ENCODE assay signal across 28 mouse cellular contexts in the genomic region with DNA sequence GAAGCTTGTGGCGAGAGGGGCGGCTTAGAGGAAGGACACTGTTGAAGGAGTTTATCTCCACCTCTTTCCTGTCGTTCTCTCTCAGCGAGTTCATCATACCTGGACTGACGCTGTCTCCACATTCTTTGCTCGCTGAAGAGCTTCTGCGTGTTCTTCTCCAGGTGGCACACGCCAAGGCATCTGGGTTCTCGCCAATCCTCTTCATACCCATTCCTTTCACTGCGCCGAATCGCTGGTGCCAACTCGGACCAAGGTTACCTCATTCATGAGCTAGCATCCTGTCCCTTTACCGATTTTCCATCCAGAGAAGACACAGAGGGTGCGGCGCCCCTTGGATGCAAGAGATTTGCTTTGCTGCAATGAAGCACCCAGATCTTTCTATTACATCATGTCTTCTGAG. TPM values are rescaled to one million over a fixed set of nuclear protein-coding genes. Genes with fewer than 3 reads are reported as not detected.
A peak's percentile ranks its signal among the peaks of the same experiment; 100 is the strongest.
DNase-seq lines count a peak whose midpoint lies in the region; ATAC-seq and TF ChIP-seq lines count a peak whose summit lies in the region.
"Had no signal": no experiment of that assay in that cellular context is flagged by ENCODE, and none has a peak within 500 bp of the region (broad histone marks: within the 10 kb centered on the region; RNA-seq: fewer than 3 reads in every experiment).

No protein-coding gene starts in this region.

- no peaks in the 10 kb centered on the region for H3K9me3 ChIP-seq in heart, embryonic 10.5 days
- H3K9me3 ChIP-seq in hindbrain, postnatal 0 days (ENCODE audit: low read length) = no peaks in the 10 kb centered on the region
- H3K9me3 ChIP-seq: embryonic facial prominence, embryonic 15.5 days; G1E; heart, embryonic 13.5 days; hindbrain, embryonic 12.5 days; limb, embryonic 13.5 days; liver, embryonic 12.5 days; stomach, embryonic 15.5 days had no signal

- WGBS in heart, embryonic 10.5 days = 75% methylated on average over 16 of the region's 16 CpGs
- WGBS in hindbrain, postnatal 0 days = 85% methylated on average over 16 of the region's 16 CpGs

- H3K4me2 ChIP-seq in hindbrain, postnatal 0 days (ENCODE audit: low read depth, low read length) = no peak overlapping the region
- H3K4me2 ChIP-seq: embryonic facial prominence, embryonic 15.5 days; heart, embryonic 13.5 days; hindbrain, embryonic 12.5 days; limb, embryonic 13.5 days; liver, embryonic 12.5 days; midbrain, embryonic 11.5 days; stomach, embryonic 15.5 days had no signal

- H3K4me3 ChIP-seq in heart, embryonic 10.5 days = no peak overlapping the region
- no peak overlapping the region for H3K4me3 ChIP-seq in hindbrain, postnatal 0 days (ENCODE audit: low read length)
- H3K4me3 ChIP-seq: embryonic facial prominence, embryonic 15.5 days; heart, embryonic 13.5 days; hindbrain, embryonic 12.5 days; limb, embryonic 13.5 days; liver, embryonic 12.5 days; stomach, embryonic 15.5 days had no signal

- H3K4me1 ChIP-seq in heart, embryonic 10.5 days = no peaks in the 10 kb centered on the region
- no peaks in the 10 kb centered on the region for H3K4me1 ChIP-seq in hindbrain, postnatal 0 days (ENCODE audit: insufficient read depth, low read length)
- H3K4me1 ChIP-seq: embryonic facial prominence, embryonic 15.5 days; heart, embryonic 13.5 days; hindbrain, embryonic 12.5 days; limb, embryonic 13.5 days; liver, embryonic 12.5 days; stomach, embryonic 15.5 days had no signal

- H3K36me3 ChIP-seq in heart, embryonic 10.5 days = no peaks in the 10 kb centered on the region
- H3K36me3 ChIP-seq in hindbrain, postnatal 0 days (ENCODE audit: insufficient read depth, low read length) = no peaks in the 10 kb centered on the region
- H3K36me3 ChIP-seq: embryonic facial prominence, embryonic 15.5 days; G1E; heart, embryonic 13.5 days; hindbrain, embryonic 12.5 days; limb, embryonic 13.5 days; liver, embryonic 12.5 days; stomach, embryonic 15.5 days had no signal

- no peak overlapping the region for H3K27ac ChIP-seq in heart, embryonic 10.5 days
- H3K27ac ChIP-seq in hindbrain, postnatal 0 days = no peak overlapping the region
- H3K27ac ChIP-seq: embryonic facial prominence, embryonic 15.5 days; heart, embryonic 13.5 days; hindbrain, embryonic 12.5 days; kidney, postnatal 0 days; limb, embryonic 13.5 days; liver, embryonic 12.5 days; stomach, embryonic 15.5 days had no signal

- H3K27me3 ChIP-seq in heart, embryonic 10.5 days (ENCODE audit: insufficient read depth, poor library complexity, severe bottlenecking) = no peaks in the 10 kb centered on the region
- H3K27me3 ChIP-seq in hindbrain, postnatal 0 days (ENCODE audit: insufficient read depth, low read length) = no peaks in the 10 kb centered on the region
- H3K27me3 ChIP-seq: embryonic facial prominence, embryonic 15.5 days; hindbrain, embryonic 12.5 days; stomach, embryonic 15.5 days had no signal

- no peak overlapping the region for H3K9ac ChIP-seq in hindbrain, postnatal 0 days (replicated peaks; ENCODE audit: low read length)
- H3K9ac ChIP-seq: embryonic facial prominence, embryonic 15.5 days; heart, embryonic 13.5 days; hindbrain, embryonic 12.5 days; limb, embryonic 13.5 days; liver, embryonic 12.5 days; stomach, embryonic 15.5 days had no signal

- no peak for ATAC-seq in hindbrain, postnatal 0 days
- ATAC-seq: forebrain, embryonic 16.5 days; inflammation-experienced regulatory T-cells, adult 6 months; liver, embryonic 12.5 days; Patski had no signal

- TF ChIP-seq CTCF in hindbrain, postnatal 0 days (IDR thresholded peaks at IDR 0.05; ENCODE audit: low read depth) = no peak

- peak; percentile 51 for DNase-seq in heart, embryonic 10.5 days (ENCODE audit: low spot score)
- no peak for DNase-seq in heart, postnatal 10 days
- DNase-seq in cerebellum, adult 9-11 months = peak; percentile 63
- peak; percentile 11 to 31 for DNase-seq in thymus, adult 18-20 months
- no peak for DNase-seq in hindbrain, postnatal 0 days (ENCODE audit: low spot score)
- DNase-seq in adrenal gland, adult 8-10 months = no peak
- no peak for DNase-seq in spleen, postnatal 36 days (ENCODE audit: low spot score in 2 of 2)
- DNase-seq in layer of hippocampus, adult 9-10 months (ENCODE audit: low spot score) = no peak
- DNase-seq: adrenal gland, adult 2 months; gastrocnemius, postnatal 25 days; heart, adult 18-20 months; kidney, adult 2 months; layer of hippocampus, postnatal 36 days; lung, adult 18-20 months; lung, postnatal 10 days; right cerebral cortex, postnatal 4 days had no signal

- intact Hi-C loops in heart, postnatal 10 days (cut with DNase I) = no loop called here

RNA-seq across cellular contexts. Expression of a gene that starts 15.1 kb away (rescaled TPM):
- polyA plus RNA-seq in heart, embryonic 10.5 days (2016; fragmentation: Nextera tagmentation; extraction: Ambion mirVana) = 59.7 and 65.2 TPM in 2 replicates
- 10 to 100 TPM; 40.9 to 47.6 TPM for total RNA-seq in heart, postnatal 10 days (2021)
- 58.8 and 72.3 TPM in 2 replicates for total RNA-seq in hindbrain, postnatal 0 days (2014; rRNA removed)
- 126 and 145 TPM in 2 replicates for polyA plus RNA-seq in hindbrain, postnatal 0 days (2015; fragmentation: Nextera tagmentation; extraction: Ambion mirVana)
- 10 to 100 TPM; 17.1 to 23.0 (median 21.3) TPM for total RNA-seq in adrenal gland, adult 8-10 months (2022)
- polyA plus RNA-seq: G1E had no signal

RNA-seq across cellular contexts. Expression of a gene that starts 44.6 kb away (rescaled TPM):
- polyA plus RNA-seq in heart, embryonic 10.5 days (2016; fragmentation: Nextera tagmentation; extraction: Ambion mirVana) = 127 and 162 TPM in 2 replicates
- 100 to 1,000 TPM; 236 to 244 TPM for total RNA-seq in heart, postnatal 10 days (2021)
- total RNA-seq in hindbrain, postnatal 0 days (2014; rRNA removed) = 105 and 108 TPM in 2 replicates
- polyA plus RNA-seq in hindbrain, postnatal 0 days (2015; fragmentation: Nextera tagmentation; extraction: Ambion mirVana) = 388 and 399 TPM in 2 replicates
- 100 to 1,000 TPM in 1 of 4 experiments, 10 to 100 TPM in 3; 43.8 to 104 (median 72.0) TPM for total RNA-seq in adrenal gland, adult 8-10 months (2022)

RNA-seq across cellular contexts. Expression of a gene that starts 47.4 kb away (rescaled TPM):
- polyA plus RNA-seq in heart, embryonic 10.5 days (2016; fragmentation: Nextera tagmentation; extraction: Ambion mirVana) = 10.6 and 11.7 TPM in 2 replicates
- 10 to 100 TPM; 14.9 to 15.0 TPM for total RNA-seq in heart, postnatal 10 days (2021)
- 17.3 and 19.0 TPM in 2 replicates for total RNA-seq in hindbrain, postnatal 0 days (2014; rRNA removed)
- 14.0 and 14.4 TPM in 2 replicates for polyA plus RNA-seq in hindbrain, postnatal 0 days (2015; fragmentation: Nextera tagmentation; extraction: Ambion mirVana)
- 10 to 100 TPM; 12.6 to 16.3 (median 15.2) TPM for total RNA-seq in adrenal gland, adult 8-10 months (2022)

Comparison
In these comparisons a context has a peak if more than half of its experiments do, and no peak if none do; other contexts are left out.
1. DNase-seq: peak in heart, embryonic 10.5 days (single experiment), cerebellum, adult 9-11 months (single experiment) and thymus, adult 18-20 months (2 of 2); none in heart, postnatal 10 days (0 of 2), hindbrain, postnatal 0 days (single experiment), adrenal gland, adult 8-10 months (single experiment), spleen, postnatal 36 days (0 of 2) and layer of hippocampus, adult 9-10 months (single experiment).